ENCODE assay signal across 12 mouse cellular contexts in genomic region chr9:75414204-75414603, GRCm38 (mm10). TPM values are rescaled to one million over a fixed set of nuclear protein-coding genes. Genes with fewer than 3 reads are reported as not detected.
DNase-seq lines count a peak whose midpoint lies in the region; ATAC-seq and TF ChIP-seq lines count a peak whose summit lies in the region.
"Had no signal": no experiment of that assay in that cellular context is flagged by ENCODE, and none has a peak within 500 bp of the region (broad histone marks: within the 10 kb centered on the region; RNA-seq: fewer than 3 reads in every experiment).

No protein-coding gene starts in this region.

- no peaks in the 10 kb centered on the region for H3K36me3 ChIP-seq in lung, embryonic 14.5 days (ENCODE audit: insufficient read depth)
- no peaks in the 10 kb centered on the region for H3K36me3 ChIP-seq in macrophage (ENCODE audit: inconsistent target)
- H3K36me3 ChIP-seq in forebrain, embryonic 13.5 days (ENCODE audit: poor library complexity, severe bottlenecking): no peaks in the 10 kb centered on the region
- H3K36me3 ChIP-seq in hindbrain, embryonic 10.5 days: no peaks in the 10 kb centered on the region
- no peaks in the 10 kb centered on the region for H3K36me3 ChIP-seq in hindbrain, embryonic 12.5 days
- H3K36me3 ChIP-seq: limb, embryonic 13.5 days; midbrain, embryonic 12.5 days had no signal

- H3K27ac ChIP-seq in lung, embryonic 14.5 days (ENCODE audit: low read depth): no peak overlapping the region; the same call in 1 of the 2 replicates
- H3K27ac ChIP-seq in macrophage: peak overlapping the region; percentile 37
- H3K27ac ChIP-seq in forebrain, embryonic 13.5 days: no peak overlapping the region
- H3K27ac ChIP-seq in hindbrain, embryonic 10.5 days: no peak overlapping the region
- H3K27ac ChIP-seq in hindbrain, embryonic 12.5 days: no peak overlapping the region
- H3K27ac ChIP-seq: limb, embryonic 13.5 days; midbrain, embryonic 12.5 days had no signal

- H3K9me3 ChIP-seq in lung, embryonic 14.5 days (ENCODE audit: low read depth, low read length): no peaks in the 10 kb centered on the region
- H3K9me3 ChIP-seq in forebrain, embryonic 13.5 days (replicated peaks): no peaks in the 10 kb centered on the region
- H3K9me3 ChIP-seq in hindbrain, embryonic 10.5 days: no peaks in the 10 kb centered on the region
- H3K9me3 ChIP-seq in hindbrain, embryonic 12.5 days (replicated peaks): no peaks in the 10 kb centered on the region
- H3K9me3 ChIP-seq: limb, embryonic 13.5 days; midbrain, embryonic 12.5 days had no signal

- no peak for TF ChIP-seq POLR2A in lung, adult 2 months (IDR thresholded peaks at IDR 0.05; ENCODE audit: borderline replicate concordance, extremely low read depth, low read depth, low read length)

- ATAC-seq in lung, embryonic 14.5 days (ENCODE audit: insufficient read depth): no peak
- no peak for ATAC-seq in forebrain, embryonic 13.5 days
- no peak for ATAC-seq in hindbrain, embryonic 12.5 days (ENCODE audit: low FRiP score)

- H3K79me2 ChIP-seq in macrophage (ENCODE audit: inconsistent target): peaks cover under 1% of the 10 kb centered on the region; the same call in 1 of the 2 replicates

- no peak overlapping the region for H3K4me3 ChIP-seq in lung, embryonic 14.5 days (ENCODE audit: low read depth, low read length)
- H3K4me3 ChIP-seq in lung, adult 2 months (replicated peaks; ENCODE audit: extremely low read depth, low read depth, low read length): no peak overlapping the region
- no peak overlapping the region for H3K4me3 ChIP-seq in macrophage (ENCODE audit: inconsistent target)
- H3K4me3 ChIP-seq in forebrain, embryonic 13.5 days: no peak overlapping the region
- no peak overlapping the region for H3K4me3 ChIP-seq in hindbrain, embryonic 10.5 days
- H3K4me3 ChIP-seq in hindbrain, embryonic 12.5 days: no peak overlapping the region
- H3K4me3 ChIP-seq: limb, embryonic 13.5 days; midbrain, embryonic 12.5 days had no signal

- DNase-seq in lung, embryonic 14.5 days: peak; percentile 61
- DNase-seq in lung, adult 2 months: no peak
- DNase-seq in T-cell, adult 2 months (ENCODE audit: low spot score): peak; percentile 73
- DNase-seq in thymus, postnatal 25 days: peak; percentile 77
- DNase-seq in hindbrain, embryonic 10.5 days (ENCODE audit: low spot score): no peak
- DNase-seq: cerebellum, adult 9-11 months; heart, postnatal 36 days had no signal

- no peak overlapping the region for H3K9ac ChIP-seq in lung, embryonic 14.5 days
- H3K9ac ChIP-seq in forebrain, embryonic 13.5 days: no peak overlapping the region
- no peak overlapping the region for H3K9ac ChIP-seq in hindbrain, embryonic 12.5 days
- H3K9ac ChIP-seq: limb, embryonic 13.5 days; midbrain, embryonic 12.5 days had no signal

- WGBS in lung, embryonic 14.5 days: 14% methylated on average over 5 of the region's 5 CpGs
- WGBS in lung, adult 2 months: 14% methylated on average over 5 of the region's 5 CpGs
- 1% methylated on average over 5 of the region's 5 CpGs for WGBS in macrophage (ENCODE audit: missing documents)
- 46% methylated on average over 5 of the region's 5 CpGs for WGBS in forebrain, embryonic 13.5 days
- 53% methylated on average over 5 of the region's 5 CpGs for WGBS in hindbrain, embryonic 10.5 days
- 36% methylated on average over 5 of the region's 5 CpGs for WGBS in hindbrain, embryonic 12.5 days

- H3K4me1 ChIP-seq in lung, embryonic 14.5 days (ENCODE audit: insufficient read depth): 0 out of 2 replicates have a peak, but pooled peaks cover 4% of the 10 kb centered on the region
- peaks cover 2% of the 10 kb centered on the region; the same call in 1 of the 2 replicates for H3K4me1 ChIP-seq in lung, adult 2 months (ENCODE audit: control insufficient read depth, insufficient read depth, low read length)
- peaks cover 9% of the 10 kb centered on the region; the same call in 1 of the 2 replicates for H3K4me1 ChIP-seq in forebrain, embryonic 13.5 days
- H3K4me1 ChIP-seq in hindbrain, embryonic 10.5 days (replicated peaks): peaks cover 14% of the 10 kb centered on the region
- H3K4me1 ChIP-seq in hindbrain, embryonic 12.5 days: peaks cover 3% of the 10 kb centered on the region; the same call in 1 of the 2 replicates

- no peak for TF ChIP-seq CTCF in lung, embryonic 14.5 days (IDR thresholded peaks at IDR 0.05; ENCODE audit: low read depth)
- no peak for TF ChIP-seq CTCF in lung, adult 2 months (IDR thresholded peaks at IDR 0.05; ENCODE audit: insufficient read depth, low read length)

- H3K27me3 ChIP-seq in lung, embryonic 14.5 days (ENCODE audit: insufficient read depth, low read length): no peaks in the 10 kb centered on the region
- H3K27me3 ChIP-seq in forebrain, embryonic 13.5 days: no peaks in the 10 kb centered on the region
- H3K27me3 ChIP-seq in hindbrain, embryonic 10.5 days (ENCODE audit: insufficient read depth, poor library complexity, severe bottlenecking): no peaks in the 10 kb centered on the region
- no peaks in the 10 kb centered on the region for H3K27me3 ChIP-seq in hindbrain, embryonic 12.5 days
- H3K27me3 ChIP-seq: limb, embryonic 13.5 days; midbrain, embryonic 12.5 days had no signal

- no peak overlapping the region for H3K4me2 ChIP-seq in lung, embryonic 14.5 days
- no peak overlapping the region for H3K4me2 ChIP-seq in forebrain, embryonic 13.5 days
- no peak overlapping the region for H3K4me2 ChIP-seq in hindbrain, embryonic 12.5 days (replicated peaks)
- H3K4me2 ChIP-seq: limb, embryonic 13.5 days; midbrain, embryonic 12.5 days had no signal

RNA-seq across cellular contexts. Expression of gene Mapk6, which starts 4.4 kb away (rescaled TPM):
- polyA plus RNA-seq in lung, embryonic 14.5 days (2014; fragmentation: Nextera tagmentation; extraction: Ambion mirVana): 63.7 and 67.3 TPM in 2 replicates
- polyA plus RNA-seq in lung, adult 2 months (2012; rRNA removed): 14.5 and 25.2 TPM in 2 replicates
- 100 to 1,000 TPM; 134 to 771 (median 241) TPM for total RNA-seq in macrophage (2018; cell fraction: chromatin; rRNA removed)
- total RNA-seq in macrophage (2018; cell fraction: cytosol; rRNA removed): 100 to 1,000 TPM in 22 of 26 experiments, 10 to 100 TPM in 4; 89.7 to 358 (median 144) TPM
- 100 to 1,000 TPM; 123 to 661 (median 273) TPM for total RNA-seq in macrophage (2018; cell fraction: nucleus; rRNA removed)
- 73.3 to 115 TPM (median 94.8 TPM) in 3 replicates for polyA plus RNA-seq in macrophage (2018)
- 139 and 157 TPM in 2 replicates for polyA plus RNA-seq in forebrain, embryonic 13.5 days (2015; fragmentation: Nextera tagmentation; extraction: Ambion mirVana)
- polyA plus RNA-seq in hindbrain, embryonic 10.5 days (2016; fragmentation: Nextera tagmentation; extraction: Ambion mirVana): 134 and 146 TPM in 2 replicates
- 176 and 183 TPM in 2 replicates for polyA plus RNA-seq in hindbrain, embryonic 12.5 days (2016; fragmentation: Nextera tagmentation; extraction: Ambion mirVana)

RNA-seq across cellular contexts. Expression of gene Leo1, which starts 27.1 kb away (rescaled TPM):
- 39.5 and 39.7 TPM in 2 replicates for polyA plus RNA-seq in lung, embryonic 14.5 days (2014; fragmentation: Nextera tagmentation; extraction: Ambion mirVana)
- 2.5 and 4.1 TPM in 2 replicates for polyA plus RNA-seq in lung, adult 2 months (2012; rRNA removed)
- total RNA-seq in macrophage (2018; cell fraction: chromatin; rRNA removed): 10 to 100 TPM; 17.2 to 46.0 (median 31.6) TPM
- total RNA-seq in macrophage (2018; cell fraction: cytosol; rRNA removed): 10 to 100 TPM; 16.1 to 25.7 (median 21.2) TPM
- 10 to 100 TPM; 13.2 to 30.4 (median 19.6) TPM for total RNA-seq in macrophage (2018; cell fraction: nucleus; rRNA removed)
- polyA plus RNA-seq in macrophage (2018): 15.0 to 36.4 TPM (median 28.2 TPM) in 3 replicates
- 44.2 and 44.5 TPM in 2 replicates for polyA plus RNA-seq in forebrain, embryonic 13.5 days (2015; fragmentation: Nextera tagmentation; extraction: Ambion mirVana)
- 38.4 and 51.6 TPM in 2 replicates for polyA plus RNA-seq in hindbrain, embryonic 10.5 days (2016; fragmentation: Nextera tagmentation; extraction: Ambion mirVana)
- 50.5 and 51.7 TPM in 2 replicates for polyA plus RNA-seq in hindbrain, embryonic 12.5 days (2016; fragmentation: Nextera tagmentation; extraction: Ambion mirVana)

Comparison
In these comparisons a context has a peak if more than half of its experiments do, and no peak if none do; other contexts are left out.
1. DNase-seq: peak in lung, embryonic 14.5 days (single experiment), T-cell, adult 2 months (single experiment) and thymus, postnatal 25 days (single experiment); none in lung, adult 2 months (single experiment) and hindbrain, embryonic 10.5 days (single experiment).